Mouse (Mus musculus) E14TG2a.4 (cell line): ENCODE data around the gene Dnajb14.

ENCODE experiments used
- CTCF ChIP-seq: conservative IDR thresholded peaks from 2 replicates; pipeline ENCODE4 v1.5.1; 2014; ENCODE audit warnings: low read length
- NANOG ChIP-seq: IDR thresholded peaks from 2 replicates; pipeline ENCODE4 v1.6.1; 2014; ENCODE audit warnings: borderline replicate concordance, low read length, mixed read lengths
- POU5F1 ChIP-seq: IDR thresholded peaks from 2 replicates; pipeline ENCODE4 v1.6.1; 2014; ENCODE audit warnings: low read length, borderline replicate concordance

DNA sequence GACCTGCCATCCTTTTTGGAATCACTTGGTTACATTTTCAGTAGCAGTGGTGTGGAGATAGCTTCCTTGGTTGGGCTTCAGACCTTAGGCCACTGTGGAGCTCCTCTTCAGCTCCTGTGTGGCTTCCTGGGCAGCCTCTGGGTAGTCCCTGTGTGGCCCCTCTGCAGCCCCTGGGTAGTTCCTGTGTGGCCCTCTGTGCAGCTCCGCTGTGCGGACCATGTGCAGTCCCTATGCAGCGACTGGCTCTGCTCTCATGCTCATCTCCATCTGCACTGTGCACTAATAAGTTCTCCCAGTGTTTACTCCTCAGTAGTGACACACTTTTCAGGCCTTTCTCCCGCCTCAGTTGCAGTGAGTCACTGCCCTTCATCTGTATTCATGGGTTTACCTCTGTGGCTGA lies 24.6 kb downstream of the Dnajb14 start:
- no peak for TF ChIP-seq CTCF
- no peak for TF ChIP-seq POU5F1
- no peak for TF ChIP-seq NANOG
